Mouse (Mus musculus) G1E (cell line): Measurements from ENCODE around the gene Atp2b2. TPM values are rescaled to one million over a fixed set of nuclear protein-coding genes. Genes with fewer than 3 reads are reported as not detected.

Experiments used
- ATAC-seq: 2 replicates; pipeline ENCODE4 v1.8.0; 2016; ENCODE audit warnings: mild to moderate bottlenecking; ENCODE audit not compliant: insufficient number of reproducible peaks, poor library complexity, low FRiP score, severe bottlenecking; ENCODE audit errors: extremely low read depth
- DNase-seq: peaks from one replicate; pipeline ENCODE4 v3.0.0; 2012; ENCODE audit warnings: low spot score
- H3K27me3 ChIP-seq: 2 replicates; pipeline ENCODE4 v1.6.1; 2012; ENCODE audit warnings: mild to moderate bottlenecking, low read length, inconsistent platforms; ENCODE audit not compliant: insufficient read depth
- H3K36me3 ChIP-seq: replicated peaks from 2 replicates; pipeline ENCODE3; 2012; ENCODE audit warnings: mild to moderate bottlenecking, inconsistent platforms
- H3K4me1 ChIP-seq: 2 replicates; pipeline ENCODE4 v1.6.1; 2012; ENCODE audit warnings: low read depth, low read length, inconsistent platforms, mixed read lengths; ENCODE audit not compliant: insufficient read depth
- H3K4me3 ChIP-seq: 2 replicates; pipeline ENCODE4 v1.5.1; 2012; ENCODE audit warnings: low read depth, mild to moderate bottlenecking, inconsistent platforms, low read length, moderate library complexity, mixed read lengths
- H3K9me3 ChIP-seq: replicated peaks from 2 replicates; pipeline ENCODE4 v1.6.1; 2012; ENCODE audit warnings: inconsistent platforms
- CTCF ChIP-seq: IDR thresholded peaks from 2 replicates; pipeline ENCODE4 v1.5.1; 2012; ENCODE audit warnings: low read depth, low read length, inconsistent platforms, mixed read lengths
- GATA1 ChIP-seq: IDR thresholded peaks from 2 replicates; pipeline ENCODE4 v1.6.1; 2012; ENCODE audit warnings: borderline replicate concordance, low read length, inconsistent platforms, mixed read lengths
- GATA2 ChIP-seq: IDR thresholded peaks from 2 replicates; pipeline ENCODE4 v1.6.1; 2012; ENCODE audit warnings: low read depth, low read length, inconsistent platforms, borderline replicate concordance
- POLR2AphosphoS5 ChIP-seq: IDR thresholded peaks from 2 replicates; pipeline ENCODE4 v1.6.1; 2012; ENCODE audit warnings: low read depth, low read length, inconsistent platforms; ENCODE audit not compliant: insufficient replicate concordance
- TAL1 ChIP-seq: conservative IDR thresholded peaks from 2 replicates; pipeline ENCODE4 v1.6.1; 2012; ENCODE audit warnings: low read depth, low read length, inconsistent platforms, mixed read lengths
- polyA plus RNA-seq: library from polyadenylated mRNA; stranded (reverse); fragments of >175 nt; gene quantifications from 2 replicates; pipeline ENCODE4 v1.2.3, GENCODE M21; 2012
- total RNA-seq, 2 experiments: library from RNA; stranded (forward) in 1 of 2; stranded (reverse) in 1 of 2; fragments of 200-1000 nt in 1 of 2; fragments of >200 nt in 1 of 2; fragmentation: Nextera tagmentation in 1 of 2; gene quantifications; 2 replicates each; pipeline ENCODE4 v1.2.3; 2014 to 2017

Atp2b2 gene
- total and polyA plus RNA-seq, 3 experiments: 0.22 TPM; not detected in 2

DNA sequence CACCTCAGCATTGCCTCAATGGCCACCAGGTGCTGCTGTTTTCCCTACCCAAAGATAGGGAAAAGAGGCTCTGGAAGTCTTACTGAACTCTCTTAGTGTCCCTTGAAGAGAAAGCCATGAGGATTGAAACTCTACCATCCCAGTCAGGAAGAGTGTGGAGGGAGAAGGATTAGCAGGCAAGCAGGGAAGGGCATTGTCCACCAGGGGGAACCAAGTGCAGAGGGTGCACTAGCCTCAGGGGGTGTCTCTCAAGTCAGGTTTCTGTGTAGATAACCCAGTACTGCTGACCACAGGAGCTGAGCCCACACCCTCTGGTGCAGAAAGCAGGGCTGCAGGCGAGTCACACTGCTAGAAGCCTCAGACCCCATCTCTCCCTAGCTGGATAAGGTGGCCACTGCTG is 203.9 kb downstream of the Atp2b2 start:
- Histone ChIP-seq H3K4me1 (no peaks in the 10 kb centered on the region), H3K4me3 (no peak overlapping the region), H3K9me3 (peaks cover 87% of the 10 kb centered on the region), H3K36me3 (no peaks in the 10 kb centered on the region), H3K27me3 (no peaks in the 10 kb centered on the region; the same call in 1 of the 2 replicates)
- no peak for TF ChIP-seq CTCF
- no peak for ATAC-seq
- DNase-seq: no peak

DNA sequence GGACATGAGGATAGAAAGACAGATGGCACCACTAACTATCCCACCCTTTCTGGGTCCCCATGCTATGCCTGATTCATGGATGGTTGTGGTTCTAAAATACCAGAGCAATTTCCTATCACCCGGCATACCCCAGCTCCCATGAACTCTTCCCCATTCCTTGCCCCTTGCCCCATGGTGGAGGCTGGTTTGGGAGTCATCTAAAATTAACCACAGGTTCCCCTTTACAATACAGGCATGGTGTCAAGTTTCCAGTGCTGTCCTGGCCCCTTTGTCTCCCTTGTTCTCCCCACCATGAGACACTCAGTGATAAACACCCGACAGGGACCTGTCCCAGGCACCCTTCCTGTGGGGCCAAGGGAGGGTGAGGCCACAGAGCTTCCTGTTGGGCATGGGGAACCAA is 204.7 kb downstream of the Atp2b2 start:
- DNase-seq (no peak), ATAC-seq (no peak)
- no peak for TF ChIP-seq CTCF
- no peak for TF ChIP-seq TAL1
- TF ChIP-seq GATA2: no peak
- TF ChIP-seq POLR2AphosphoS5: no peak
- no peak for TF ChIP-seq GATA1
- Histone ChIP-seq H3K9me3 (peaks cover 84% of the 10 kb centered on the region), H3K36me3 (no peaks in the 10 kb centered on the region), H3K4me3 (no peak overlapping the region), H3K27me3 (no peaks in the 10 kb centered on the region; the same call in 1 of the 2 replicates), H3K4me1 (no peaks in the 10 kb centered on the region)

DNA sequence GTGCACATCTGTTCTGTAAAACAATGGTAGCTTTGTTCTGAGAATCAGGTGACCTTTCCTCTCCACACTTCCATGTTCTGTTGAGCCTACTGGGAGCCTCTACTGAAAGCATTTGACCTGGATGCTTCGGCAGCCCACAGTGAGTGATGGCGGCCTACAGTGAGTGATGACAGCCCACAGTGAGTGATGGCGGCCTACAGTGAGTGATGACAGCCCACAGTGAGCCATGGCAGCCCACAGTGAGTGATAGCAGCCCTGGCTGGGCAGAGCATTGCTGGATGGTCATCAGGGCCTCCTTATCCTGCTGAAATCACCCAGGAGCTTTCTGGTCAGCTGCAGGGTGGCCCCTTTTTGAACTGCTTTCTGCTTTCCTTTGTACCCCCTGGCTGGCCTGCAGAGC is 205.9 kb downstream of the Atp2b2 start:
- no peak for DNase-seq
- no peaks in the 10 kb centered on the region for H3K4me1 ChIP-seq
- no peak overlapping the region for H3K4me3 ChIP-seq
- ATAC-seq: no peak
- peaks cover 77% of the 10 kb centered on the region for H3K9me3 ChIP-seq
- TF ChIP-seq CTCF: no peak
- no peaks in the 10 kb centered on the region for H3K36me3 ChIP-seq
- H3K27me3 ChIP-seq: no peaks in the 10 kb centered on the region; the same call in 1 of the 2 replicates

DNA sequence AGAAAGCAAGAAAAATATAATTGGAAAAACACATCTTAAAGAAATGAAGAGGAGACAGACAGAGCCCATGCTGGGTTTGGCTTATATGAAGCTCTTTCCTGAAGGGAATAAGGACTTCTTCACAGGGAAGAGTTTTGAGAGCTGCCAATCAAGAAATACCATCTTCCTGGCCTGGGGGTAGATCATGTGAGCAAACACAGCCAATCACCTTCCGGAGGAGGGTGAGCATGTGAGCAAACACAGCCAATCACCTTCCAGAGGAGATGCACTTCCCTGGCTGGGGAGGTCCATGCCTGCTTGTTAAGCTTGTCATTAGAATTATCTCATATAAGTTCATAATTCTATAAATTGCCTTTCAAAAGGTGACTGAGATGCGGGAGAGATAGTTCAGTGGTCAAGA is 211.9 kb downstream of the Atp2b2 start:
- Histone ChIP-seq H3K9me3 (peaks cover 56% of the 10 kb centered on the region), H3K36me3 (no peaks in the 10 kb centered on the region), H3K27me3 (no peaks in the 10 kb centered on the region), H3K4me1 (no peaks in the 10 kb centered on the region), H3K4me3 (no peak overlapping the region)
- ATAC-seq (no peak), DNase-seq (no peak)
- no peak for TF ChIP-seq CTCF
- TF ChIP-seq POLR2AphosphoS5: no peak
- TF ChIP-seq GATA2: no peak
- TF ChIP-seq GATA1: no peak
- no peak for TF ChIP-seq TAL1

DNA sequence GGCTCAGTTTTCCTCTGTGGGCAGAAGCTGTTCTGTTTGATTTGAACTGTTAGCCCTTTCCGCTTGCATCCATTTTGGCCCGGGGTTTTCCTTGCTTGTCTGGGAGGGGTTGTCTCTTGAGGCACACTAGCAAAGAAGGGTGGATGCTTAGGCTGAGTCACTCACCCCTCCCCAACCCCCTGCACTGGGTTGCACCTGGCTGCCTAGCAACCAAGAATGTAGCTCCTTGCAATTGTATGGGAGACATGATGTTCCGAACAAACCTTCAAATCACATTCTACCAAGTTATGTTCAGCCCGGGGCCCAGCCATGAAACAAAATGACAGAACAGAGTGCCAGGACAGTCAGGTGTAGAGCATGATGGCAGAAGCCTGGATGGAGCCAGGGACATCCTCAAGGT is 215.1 kb downstream of the Atp2b2 start:
- no peak for TF ChIP-seq GATA1
- no peak for TF ChIP-seq POLR2AphosphoS5
- no peak for TF ChIP-seq GATA2
- TF ChIP-seq TAL1: no peak
- no peak for TF ChIP-seq CTCF
- Histone ChIP-seq H3K4me1 (no peaks in the 10 kb centered on the region), H3K9me3 (peaks cover 53% of the 10 kb centered on the region), H3K36me3 (no peaks in the 10 kb centered on the region), H3K4me3 (no peak overlapping the region), H3K27me3 (no peaks in the 10 kb centered on the region)
- ATAC-seq (no peak), DNase-seq (no peak)

DNA sequence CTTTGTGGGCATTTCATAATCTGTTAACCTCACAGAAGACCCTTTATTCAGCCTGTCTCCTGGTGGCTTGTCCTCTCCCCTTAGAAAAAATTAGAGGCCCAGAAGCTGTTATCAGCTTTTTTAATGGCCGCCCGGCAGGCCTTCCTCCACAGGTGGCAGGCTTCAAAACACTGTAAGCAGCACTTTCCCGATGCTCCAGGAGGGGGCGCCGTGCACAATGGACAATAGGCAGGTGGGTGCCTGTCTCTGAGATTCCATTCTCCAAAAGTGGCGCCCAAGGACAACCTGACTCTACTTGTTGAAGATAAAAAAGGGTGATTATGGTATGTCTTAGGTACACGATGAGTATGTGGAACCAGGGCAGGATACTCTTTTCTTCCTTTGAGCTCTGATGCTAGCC is 220.0 kb downstream of the Atp2b2 start:
- no peaks in the 10 kb centered on the region for H3K4me1 ChIP-seq
- DNase-seq (no peak), ATAC-seq (no peak)
- no peak overlapping the region for H3K4me3 ChIP-seq
- no peak for TF ChIP-seq GATA2
- no peak for TF ChIP-seq GATA1
- H3K36me3 ChIP-seq: no peaks in the 10 kb centered on the region
- peaks cover 76% of the 10 kb centered on the region for H3K9me3 ChIP-seq
- H3K27me3 ChIP-seq: no peaks in the 10 kb centered on the region

DNA sequence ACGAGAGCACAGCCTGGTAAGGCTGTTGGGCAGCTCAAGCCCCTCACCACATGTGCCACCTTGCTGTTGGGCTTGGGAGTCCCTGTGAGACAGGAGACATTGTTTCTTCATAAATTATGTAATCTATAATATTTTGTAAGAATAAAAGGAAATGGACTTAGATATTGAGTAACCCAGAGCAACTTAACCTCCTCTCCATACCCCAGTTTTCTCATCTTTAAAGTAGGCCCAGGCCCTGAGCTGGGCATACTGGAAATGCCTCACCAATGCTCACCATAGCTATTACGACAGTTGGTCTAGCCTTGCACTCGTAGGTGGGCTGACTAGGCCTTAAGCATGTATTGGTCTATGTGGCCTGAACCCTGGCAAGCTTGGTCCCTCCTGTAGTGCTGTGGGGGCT is 225.7 kb downstream of the Atp2b2 start:
- TF ChIP-seq TAL1 (no peak), CTCF (no peak), POLR2AphosphoS5 (no peak), GATA1 (no peak), GATA2 (no peak)
- ATAC-seq: no peak
- Histone ChIP-seq H3K27me3 (no peaks in the 10 kb centered on the region), H3K9me3 (peaks cover 78% of the 10 kb centered on the region), H3K4me1 (no peaks in the 10 kb centered on the region), H3K4me3 (no peak overlapping the region), H3K36me3 (no peaks in the 10 kb centered on the region)
- no peak for DNase-seq
